11 mouse cellular contexts compared by ENCODE assay signal in genomic region chr17:70794722-70795121, GRCm38 (mm10). TPM values are rescaled to one million over a fixed set of nuclear protein-coding genes. Genes with fewer than 3 reads are reported as not detected.
DNase-seq lines count a peak whose midpoint lies in the region; ATAC-seq and TF ChIP-seq lines count a peak whose summit lies in the region.
"Had no signal": no experiment of that assay in that cellular context is flagged by ENCODE, and none has a peak within 500 bp of the region (broad histone marks: within the 10 kb centered on the region; RNA-seq: fewer than 3 reads in every experiment).

No protein-coding gene starts in this region.

- WGBS in heart, postnatal 0 days = 24% methylated on average over 6 of the region's 6 CpGs
- WGBS in forebrain, embryonic 12.5 days = 58% methylated on average over 6 of the region's 6 CpGs
- WGBS in midbrain, embryonic 12.5 days = 52% methylated on average over 6 of the region's 6 CpGs

- H3K4me3 ChIP-seq in heart, postnatal 0 days (ENCODE audit: low read depth, low read length) = no peak overlapping the region
- H3K4me3 ChIP-seq in forebrain, embryonic 12.5 days (replicated peaks) = no peak overlapping the region
- H3K4me3 ChIP-seq in midbrain, embryonic 12.5 days = no peak overlapping the region

- H3K27me3 ChIP-seq in heart, postnatal 0 days (ENCODE audit: control insufficient read depth, insufficient read depth, low read length) = no peaks in the 10 kb centered on the region
- no peaks in the 10 kb centered on the region for H3K27me3 ChIP-seq in forebrain, embryonic 12.5 days
- H3K27me3 ChIP-seq in midbrain, embryonic 12.5 days = no peaks in the 10 kb centered on the region

- no peak overlapping the region for H3K9ac ChIP-seq in heart, postnatal 0 days (replicated peaks; ENCODE audit: low read depth, low read length)
- H3K9ac ChIP-seq in forebrain, embryonic 12.5 days = no peak overlapping the region
- H3K9ac ChIP-seq in midbrain, embryonic 12.5 days (replicated peaks) = no peak overlapping the region

- no peak for ATAC-seq in heart, postnatal 0 days (ENCODE audit: insufficient read depth, low read depth)
- no peak for ATAC-seq in forebrain, embryonic 12.5 days (ENCODE audit: low FRiP score)
- 0 out of 2 replicates have a peak, but pooled peaks have one; percentile 24 for ATAC-seq in midbrain, embryonic 12.5 days (ENCODE audit: low FRiP score, low read depth)

- H3K36me3 ChIP-seq in heart, postnatal 0 days (replicated peaks; ENCODE audit: control insufficient read depth, insufficient read depth, low read length) = no peaks in the 10 kb centered on the region
- H3K36me3 ChIP-seq in forebrain, embryonic 12.5 days (replicated peaks) = no peaks in the 10 kb centered on the region
- no peaks in the 10 kb centered on the region for H3K36me3 ChIP-seq in midbrain, embryonic 12.5 days

- H3K4me1 ChIP-seq in heart, postnatal 0 days (ENCODE audit: control insufficient read depth, insufficient read depth) = no peaks in the 10 kb centered on the region
- peaks cover 15% of the 10 kb centered on the region for H3K4me1 ChIP-seq in forebrain, embryonic 12.5 days
- H3K4me1 ChIP-seq in midbrain, embryonic 12.5 days = peaks cover 10% of the 10 kb centered on the region

- intact Hi-C loops in heart, postnatal 10 days (cut with DNase I) = no loop called here
- intact Hi-C loops in left cerebral cortex, postnatal 4 days (cut with DNase I) = no loop called here

- TF ChIP-seq CTCF in heart, postnatal 0 days (IDR thresholded peaks at IDR 0.05; ENCODE audit: low read depth) = no peak

- TF ChIP-seq EP300 in heart, postnatal 0 days (IDR thresholded peaks at IDR 0.05; ENCODE audit: low read depth) = no peak

- H3K4me2 ChIP-seq in heart, postnatal 0 days (ENCODE audit: low read depth, low read length) = peak overlapping the region; percentile 26
- H3K4me2 ChIP-seq in forebrain, embryonic 12.5 days = peak overlapping the region; percentile 21; the same call in 1 of the 2 replicates
- H3K4me2 ChIP-seq in midbrain, embryonic 12.5 days (replicated peaks) = peak overlapping the region; percentile 23

- H3K27ac ChIP-seq in heart, postnatal 0 days (ENCODE audit: low read depth) = peak overlapping the region; percentile 49
- peak overlapping the region; percentile 59 for H3K27ac ChIP-seq in forebrain, embryonic 12.5 days
- peak overlapping the region; percentile 76 for H3K27ac ChIP-seq in midbrain, embryonic 12.5 days (replicated peaks)

- no peak for DNase-seq in heart, postnatal 0 days (ENCODE audit: low spot score)
- DNase-seq in heart, postnatal 10 days = no peak
- DNase-seq in MN1 (ENCODE audit: low spot score) = peak; percentile 45
- no peak for DNase-seq in spleen, postnatal 10 days (ENCODE audit: low spot score in 2 of 2)
- DNase-seq in adrenal gland, postnatal 4 days (ENCODE audit: low spot score in 2 of 2) = no peak
- DNase-seq in left cerebral cortex, postnatal 4 days = no peak
- DNase-seq: adrenal gland, postnatal 25 days; cerebellum, postnatal 36 days; thymus, adult 18-20 months had no signal

- no peaks in the 10 kb centered on the region for H3K9me3 ChIP-seq in heart, postnatal 0 days (replicated peaks; ENCODE audit: control insufficient read depth, low read length)
- H3K9me3 ChIP-seq in forebrain, embryonic 12.5 days = no peaks in the 10 kb centered on the region
- H3K9me3 ChIP-seq in midbrain, embryonic 12.5 days = no peaks in the 10 kb centered on the region

RNA-seq across cellular contexts. Expression of gene Tgif1, which starts 58.6 kb away (rescaled TPM):
- total RNA-seq in heart, postnatal 0 days (2014; rRNA removed; ENCODE audit: low replicate concordance) = 7.8 and 12.9 TPM in 2 replicates
- polyA plus RNA-seq in heart, postnatal 0 days (2015; fragmentation: Nextera tagmentation; extraction: Ambion mirVana) = 9.0 and 10.6 TPM in 2 replicates
- 10 to 100 TPM; 11.1 TPM for total RNA-seq in heart, postnatal 10 days (2021)
- 47.4 and 52.6 TPM in 2 replicates for polyA plus RNA-seq in forebrain, embryonic 12.5 days (2016; fragmentation: Nextera tagmentation; extraction: Ambion mirVana)
- polyA plus RNA-seq in midbrain, embryonic 12.5 days (2016; fragmentation: Nextera tagmentation; extraction: Ambion mirVana) = 50.1 and 58.9 TPM in 2 replicates
- total RNA-seq in adrenal gland, postnatal 4 days (2021) = 10 to 100 TPM; 79.0 to 81.1 TPM
- 1 to 10 TPM; 3.2 to 3.3 TPM for total RNA-seq in left cerebral cortex, postnatal 4 days (2021)
